Comparison of ENCODE assay signal across 11 mouse cellular contexts in the genomic region with DNA sequence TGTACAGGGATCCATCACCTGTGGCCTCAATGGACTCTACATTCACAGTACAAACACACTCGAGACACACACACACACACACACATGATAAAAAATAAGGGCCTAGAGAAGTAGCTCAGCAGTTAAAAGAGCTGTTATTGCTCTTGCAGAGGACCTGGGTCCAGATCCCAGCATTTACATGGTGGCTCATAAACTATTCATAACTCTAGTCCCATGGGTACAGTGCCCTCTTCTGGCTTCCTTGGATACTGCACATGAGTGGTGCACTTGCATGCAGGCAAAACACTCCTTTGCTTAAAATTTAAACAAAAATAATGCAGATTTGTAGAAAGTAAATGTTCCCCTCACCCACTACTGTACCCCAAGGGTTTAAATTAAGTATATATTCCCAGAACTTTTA. TPM values are rescaled to one million over a fixed set of nuclear protein-coding genes. Genes with fewer than 3 reads are reported as not detected.
DNase-seq lines count a peak whose midpoint lies in the region; ATAC-seq and TF ChIP-seq lines count a peak whose summit lies in the region.
"Had no signal": no experiment of that assay in that cellular context is flagged by ENCODE, and none has a peak within 500 bp of the region (broad histone marks: within the 10 kb centered on the region; RNA-seq: fewer than 3 reads in every experiment).

No protein-coding gene starts in this region.

- H3K9me3 ChIP-seq in intestine, postnatal 0 days (ENCODE audit: control insufficient read depth): no peaks in the 10 kb centered on the region
- H3K9me3 ChIP-seq in intestine, embryonic 15.5 days: no peaks in the 10 kb centered on the region

- no peak overlapping the region for H3K27ac ChIP-seq in intestine, postnatal 0 days (ENCODE audit: low read depth, low read length)
- no peak overlapping the region for H3K27ac ChIP-seq in intestine, embryonic 15.5 days

- H3K9ac ChIP-seq in intestine, postnatal 0 days (ENCODE audit: low read depth, low read length): no peak overlapping the region
- H3K9ac ChIP-seq in intestine, embryonic 15.5 days: no peak overlapping the region

- H3K27me3 ChIP-seq in intestine, postnatal 0 days (replicated peaks; ENCODE audit: control insufficient read depth, insufficient read depth, low read length): no peaks in the 10 kb centered on the region
- H3K27me3 ChIP-seq in intestine, embryonic 15.5 days (replicated peaks): no peaks in the 10 kb centered on the region

- ATAC-seq in intestine, postnatal 0 days: no peak
- ATAC-seq in intestine, embryonic 15.5 days: no peak
- 0 out of 2 replicates have a peak, but pooled peaks have one; percentile 28 for ATAC-seq in granulocyte monocyte progenitor cell, adult 5-6 weeks (replicated peaks; ENCODE audit: poor library complexity, severe bottlenecking)

- WGBS in intestine, postnatal 0 days: 68% methylated on average over 1 of the region's 1 CpGs
- WGBS in intestine, embryonic 15.5 days: 88% methylated on average over 1 of the region's 1 CpGs

- no peaks in the 10 kb centered on the region; the same call in none of the 2 replicates for H3K4me1 ChIP-seq in intestine, postnatal 0 days (replicated peaks; ENCODE audit: control insufficient read depth, insufficient read depth, low read length)
- H3K4me1 ChIP-seq in intestine, embryonic 15.5 days (replicated peaks): no peaks in the 10 kb centered on the region

- DNase-seq in 416B (ENCODE audit: low read depth) (peak; percentile 50), ES-CJ7 (ENCODE audit: low read depth, low spot score) (peak; percentile 63)
- no peak for DNase-seq in ovary, adult 18-20 months (ENCODE audit: low spot score)
- no peak for DNase-seq in urinary bladder, postnatal 14 days (ENCODE audit: low spot score)
- DNase-seq: heart, adult 18-20 months had no signal

- no peak overlapping the region for H3K4me3 ChIP-seq in intestine, postnatal 0 days (ENCODE audit: low read depth, low read length)
- H3K4me3 ChIP-seq in intestine, embryonic 15.5 days (replicated peaks): no peak overlapping the region
- H3K4me3 ChIP-seq: erythroblast, embryonic 14.5 days had no signal

- peaks cover 56% of the 10 kb centered on the region for H3K36me3 ChIP-seq in intestine, postnatal 0 days (ENCODE audit: control insufficient read depth, insufficient read depth)
- no peaks in the 10 kb centered on the region for H3K36me3 ChIP-seq in intestine, embryonic 15.5 days

- TF ChIP-seq CTCF in intestine, postnatal 0 days (IDR thresholded peaks at IDR 0.05; ENCODE audit: low read depth): peak; percentile 62

- no peak overlapping the region for H3K4me2 ChIP-seq in intestine, postnatal 0 days (replicated peaks; ENCODE audit: low read depth)
- H3K4me2 ChIP-seq in intestine, embryonic 15.5 days (replicated peaks): no peak overlapping the region

RNA-seq across cellular contexts. Expression of gene Tm4sf20, which starts 8.7 kb away (rescaled TPM):
- 760 and 763 TPM in 2 replicates for polyA plus RNA-seq in intestine, postnatal 0 days (2015; fragmentation: Nextera tagmentation; extraction: Ambion mirVana)
- polyA plus RNA-seq in intestine, embryonic 15.5 days (2015; fragmentation: Nextera tagmentation; extraction: Ambion mirVana): 141 and 153 TPM in 2 replicates
- total RNA-seq in granulocyte monocyte progenitor cell, adult 5-6 weeks (2014; fragmentation: Nextera tagmentation): not detected in 2 replicates
- total RNA-seq in granulocyte monocyte progenitor cell, adult 5-6 weeks (2017): not detected in 2 replicates
- total RNA-seq: heart, adult 18-20 months had no signal
- polyA plus RNA-seq: erythroblast, embryonic 14.5 days; lung, embryonic 16.5 days; neural tube, embryonic 14.5 days had no signal

RNA-seq across cellular contexts. Expression of gene Gm47791, which starts 11.5 kb away (rescaled TPM):
- polyA plus RNA-seq in intestine, postnatal 0 days (2015; fragmentation: Nextera tagmentation; extraction: Ambion mirVana): not detected in 2 replicates
- not detected in 2 replicates for polyA plus RNA-seq in intestine, embryonic 15.5 days (2015; fragmentation: Nextera tagmentation; extraction: Ambion mirVana)
- not detected in 2 replicates for total RNA-seq in granulocyte monocyte progenitor cell, adult 5-6 weeks (2014; fragmentation: Nextera tagmentation)
- total RNA-seq in granulocyte monocyte progenitor cell, adult 5-6 weeks (2017): not detected in 2 replicates
- total RNA-seq: heart, adult 18-20 months had no signal
- polyA plus RNA-seq: erythroblast, embryonic 14.5 days; lung, embryonic 16.5 days; neural tube, embryonic 14.5 days had no signal

RNA-seq across cellular contexts. Expression of gene Mff, which starts 34.8 kb away (rescaled TPM):
- 132 and 136 TPM in 2 replicates for polyA plus RNA-seq in intestine, postnatal 0 days (2015; fragmentation: Nextera tagmentation; extraction: Ambion mirVana)
- polyA plus RNA-seq in intestine, embryonic 15.5 days (2015; fragmentation: Nextera tagmentation; extraction: Ambion mirVana): 157 and 188 TPM in 2 replicates
- total RNA-seq in granulocyte monocyte progenitor cell, adult 5-6 weeks (2014; fragmentation: Nextera tagmentation): 83.2 and 101 TPM in 2 replicates
- total RNA-seq in granulocyte monocyte progenitor cell, adult 5-6 weeks (2017): 119 and 121 TPM in 2 replicates

Comparison
In these comparisons a context has a peak if more than half of its experiments do, and no peak if none do; other contexts are left out.
1. DNase-seq: peak in 416B (single experiment) and ES-CJ7 (single experiment); none in ovary, adult 18-20 months (single experiment) and urinary bladder, postnatal 14 days (single experiment).